Mouse (Mus musculus): Measurements from ENCODE around the gene Lamc1.

GRCm38 (mm10) chr1:153174801-153175200 is 157.8 kb downstream of the Lamc1 start:
- TF ChIP-seq POLR2A (IDR thresholded peaks at IDR 0.05; ENCODE audit: control insufficient read depth, low read depth, low read length) = no peak
- TF ChIP-seq CTCF (IDR thresholded peaks at IDR 0.05; ENCODE audit: control insufficient read depth, insufficient read depth, insufficient replicate concordance, low read depth, low read length) = no peak

Measured in testis, adult 2 months (tissue).